Mouse (Mus musculus) intestine, embryonic 16.5 days (tissue): Measurements from ENCODE around the gene Kctd4. TPM values are rescaled to one million over a fixed set of nuclear protein-coding genes. Genes with fewer than 3 reads are reported as not detected.

ENCODE experiments used
- ATAC-seq: fragments of 200-750 bp; cut with Nextera tagmentation; 2 replicates; pipeline ENCODE4 v1.8.0; 2017; ENCODE audit warnings: moderate TSS enrichment, moderate library complexity
- H3K27ac ChIP-seq: fragments of 300-500 bp; sonication (generic); 2 replicates; pipeline ENCODE4 v1.5.1; 2014; ENCODE audit warnings: mild to moderate bottlenecking, low read length
- H3K27me3 ChIP-seq: fragments of 300-500 bp; sonication (generic); replicated peaks from 2 replicates; pipeline ENCODE4 v1.6.1; 2014; ENCODE audit warnings: low read length, control low read depth, mixed read lengths; ENCODE audit not compliant: control insufficient read depth, insufficient read depth
- H3K36me3 ChIP-seq: fragments of 300-500 bp; sonication (generic); 2 replicates; pipeline ENCODE4 v1.6.1; 2014; ENCODE audit warnings: low read length, control low read depth; ENCODE audit not compliant: control insufficient read depth, insufficient read depth
- H3K4me1 ChIP-seq: fragments of 300-500 bp; sonication (generic); 2 replicates; pipeline ENCODE4 v1.6.1; 2014; ENCODE audit warnings: low read length, control low read depth, mixed read lengths; ENCODE audit not compliant: control insufficient read depth, insufficient read depth
- H3K4me2 ChIP-seq: fragments of 300-500 bp; sonication (generic); 2 replicates; pipeline ENCODE4 v1.6.1; 2014; ENCODE audit warnings: low read depth, low read length, control low read depth
- H3K4me3 ChIP-seq: fragments of 300-500 bp; sonication (generic); 2 replicates; pipeline ENCODE4 v1.5.1; 2014; ENCODE audit warnings: mild to moderate bottlenecking, low read length
- H3K9ac ChIP-seq: fragments of 300-500 bp; sonication (generic); 2 replicates; pipeline ENCODE4 v1.6.1; 2014; ENCODE audit warnings: low read depth, low read length
- H3K9me3 ChIP-seq: fragments of 300-500 bp; sonication (generic); 2 replicates; pipeline ENCODE4 v1.6.1; 2016; ENCODE audit warnings: low read length, control low read depth; ENCODE audit not compliant: control insufficient read depth
- WGBS: fragments of 180-500 bp; shearing (Covaris S2); extraction: QIAGEN DNeasy Blood & Tissue Kit; methylation state at CpG from one replicate; pipeline ENCODE4 v1.1.7; 2014; 5-methylcytosine and 5-hydroxymethylcytosine counted together
- polyA plus RNA-seq: library from polyadenylated mRNA; unstranded; fragments of >200 nt; fragmentation: Nextera tagmentation; extraction: Ambion mirVana; gene quantifications from 2 replicates; pipeline ENCODE4 v1.2.1, GENCODE M21; 2015

Kctd4 gene
- polyA plus RNA-seq, 1 experiment from 2014 or later: 0.42 TPM

GRCm38 (mm10) chr14:75983891-75984290 lies 29.1 kb downstream of the Kctd4 start:
- Histone ChIP-seq H3K27me3 (no peaks in the 10 kb centered on the region), H3K4me3 (no peak overlapping the region), H3K9ac (no peak overlapping the region), H3K9me3 (no peaks in the 10 kb centered on the region), H3K4me2 (no peak overlapping the region), H3K36me3 (no peaks in the 10 kb centered on the region), H3K27ac (no peak overlapping the region), H3K4me1 (no peaks in the 10 kb centered on the region)
- ATAC-seq: no peak
- 82% methylated on average over 2 of the region's 2 CpGs for WGBS

GRCm38 (mm10) chr14:75985112-75985511 lies 30.3 kb downstream of the Kctd4 start:
- WGBS: 56% methylated on average over 4 of the region's 4 CpGs
- Histone ChIP-seq H3K9me3 (no peaks in the 10 kb centered on the region), H3K4me1 (no peaks in the 10 kb centered on the region), H3K27ac (no peak overlapping the region), H3K4me3 (no peak overlapping the region), H3K36me3 (no peaks in the 10 kb centered on the region), H3K27me3 (no peaks in the 10 kb centered on the region), H3K4me2 (no peak overlapping the region), H3K9ac (no peak overlapping the region)
- no peak for ATAC-seq

- Histone ChIP-seq H3K36me3 (no peaks in the 10 kb centered on the region), H3K27ac (no peak overlapping the region), H3K4me2 (no peak overlapping the region), H3K4me3 (no peak overlapping the region), H3K9me3 (no peaks in the 10 kb centered on the region), H3K9ac (no peak overlapping the region), H3K4me1 (no peaks in the 10 kb centered on the region), H3K27me3 (no peaks in the 10 kb centered on the region)
- 79% methylated on average over 7 of the region's 7 CpGs for WGBS
- ATAC-seq: no peak
Observed at GRCm38 (mm10) chr14:75986878-75987483, 32.2 kb downstream of the Kctd4 start.

- no peaks in the 10 kb centered on the region for H3K9me3 ChIP-seq
- no peak overlapping the region for H3K4me2 ChIP-seq
- no peaks in the 10 kb centered on the region for H3K4me1 ChIP-seq
- no peak for ATAC-seq
- WGBS: 91% methylated on average over 1 of the region's 1 CpGs
- no peak overlapping the region for H3K9ac ChIP-seq
- H3K4me3 ChIP-seq: no peak overlapping the region
- H3K36me3 ChIP-seq: no peaks in the 10 kb centered on the region
- H3K27ac ChIP-seq: no peak overlapping the region
- no peaks in the 10 kb centered on the region for H3K27me3 ChIP-seq
Observed at GRCm38 (mm10) chr14:75989168-75989567, 34.4 kb downstream of the Kctd4 start.

- no peaks in the 10 kb centered on the region for H3K4me1 ChIP-seq
- no peaks in the 10 kb centered on the region for H3K36me3 ChIP-seq
- no peak overlapping the region for H3K4me2 ChIP-seq
- no peak for ATAC-seq
- no peaks in the 10 kb centered on the region for H3K9me3 ChIP-seq
- no peak overlapping the region for H3K4me3 ChIP-seq
- H3K27ac ChIP-seq: no peak overlapping the region
- no peaks in the 10 kb centered on the region for H3K27me3 ChIP-seq
- no peak overlapping the region for H3K9ac ChIP-seq
- 93% methylated on average over 6 of the region's 6 CpGs for WGBS
Observed at GRCm38 (mm10) chr14:75990936-75991335, 36.1 kb downstream of the Kctd4 start.

GRCm38 (mm10) chr14:75992371-75992770 lies 37.6 kb downstream of the Kctd4 start:
- Histone ChIP-seq H3K27ac (no peak overlapping the region), H3K36me3 (no peaks in the 10 kb centered on the region), H3K4me3 (no peak overlapping the region), H3K4me1 (no peaks in the 10 kb centered on the region), H3K9ac (no peak overlapping the region), H3K27me3 (no peaks in the 10 kb centered on the region), H3K4me2 (no peak overlapping the region), H3K9me3 (no peaks in the 10 kb centered on the region)
- 91% methylated on average over 4 of the region's 4 CpGs for WGBS
- ATAC-seq: no peak

GRCm38 (mm10) chr14:75998082-75998481 lies 43.3 kb downstream of the Kctd4 start:
- Histone ChIP-seq H3K4me3 (no peak overlapping the region), H3K9ac (no peak overlapping the region), H3K9me3 (no peaks in the 10 kb centered on the region), H3K4me2 (no peak overlapping the region), H3K36me3 (no peaks in the 10 kb centered on the region), H3K4me1 (no peaks in the 10 kb centered on the region), H3K27ac (no peak overlapping the region), H3K27me3 (no peaks in the 10 kb centered on the region)
- 67% methylated on average over 1 of the region's 1 CpGs for WGBS
- no peak for ATAC-seq

- Histone ChIP-seq H3K9me3 (no peaks in the 10 kb centered on the region), H3K4me2 (no peak overlapping the region), H3K4me3 (no peak overlapping the region), H3K9ac (no peak overlapping the region), H3K27me3 (no peaks in the 10 kb centered on the region), H3K27ac (no peak overlapping the region), H3K36me3 (no peaks in the 10 kb centered on the region), H3K4me1 (no peaks in the 10 kb centered on the region)
- WGBS: 65% methylated on average over 4 of the region's 4 CpGs
- ATAC-seq: no peak
Observed at GRCm38 (mm10) chr14:76001781-76002180, 47.0 kb downstream of the Kctd4 start.

GRCm38 (mm10) chr14:76005011-76005410 lies 50.2 kb downstream of the Kctd4 start:
- H3K36me3 ChIP-seq: no peaks in the 10 kb centered on the region
- no peak overlapping the region for H3K4me2 ChIP-seq
- 93% methylated on average over 4 of the region's 4 CpGs for WGBS
- no peak overlapping the region for H3K27ac ChIP-seq
- H3K9ac ChIP-seq: no peak overlapping the region
- peaks cover 9% of the 10 kb centered on the region; the same call in 1 of the 2 replicates for H3K4me1 ChIP-seq
- no peak overlapping the region for H3K4me3 ChIP-seq
- no peaks in the 10 kb centered on the region for H3K9me3 ChIP-seq
- no peak for ATAC-seq
- no peaks in the 10 kb centered on the region for H3K27me3 ChIP-seq

- H3K4me2 ChIP-seq: no peak overlapping the region
- H3K36me3 ChIP-seq: no peaks in the 10 kb centered on the region
- no peak overlapping the region for H3K27ac ChIP-seq
- H3K9me3 ChIP-seq: no peaks in the 10 kb centered on the region
- H3K4me1 ChIP-seq: peaks cover 9% of the 10 kb centered on the region; the same call in 1 of the 2 replicates
- no peak overlapping the region for H3K4me3 ChIP-seq
- H3K9ac ChIP-seq: no peak overlapping the region
- 95% methylated on average over 1 of the region's 1 CpGs for WGBS
- H3K27me3 ChIP-seq: no peaks in the 10 kb centered on the region
- ATAC-seq: no peak
Observed at GRCm38 (mm10) chr14:76008174-76008573, 53.4 kb downstream of the Kctd4 start.
